Mouse (Mus musculus): ENCODE data around the gene Ppp1r14c.

DNA sequence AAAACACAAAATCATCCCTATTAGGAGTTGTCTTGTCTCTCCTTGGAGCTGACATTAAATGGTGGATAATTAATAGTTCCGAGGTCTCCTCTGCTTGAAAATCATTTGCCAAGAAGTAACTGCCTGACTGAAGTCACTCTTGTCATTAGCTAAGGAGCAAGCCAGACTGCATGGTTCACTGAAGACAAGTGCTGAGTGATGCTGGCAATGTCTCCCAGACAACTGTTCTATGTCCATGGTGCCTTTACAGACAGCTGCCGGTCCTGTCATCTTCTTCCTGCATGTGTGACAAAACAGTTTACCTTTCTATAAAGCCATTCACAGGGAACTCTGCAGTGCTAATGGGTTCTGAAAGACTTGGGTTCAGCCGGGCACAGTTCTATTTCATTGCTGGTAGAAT lies 124.2 kb downstream of the Ppp1r14c start:
- TF ChIP-seq POLR2A (IDR thresholded peaks at IDR 0.05; ENCODE audit: borderline replicate concordance, insufficient read depth, low read length) (no peak), CTCF (IDR thresholded peaks at IDR 0.05; ENCODE audit: borderline replicate concordance, insufficient read depth, low read depth, low read length) (no peak)
